Mouse (Mus musculus): ENCODE measurements around the gene Skap1. TPM values are rescaled to one million over a fixed set of nuclear protein-coding genes. Genes with fewer than 3 reads are reported as not detected.
A peak's percentile ranks its signal among the peaks of the same experiment; 100 is the strongest.

The Skap1 gene
- polyA plus RNA-seq, 1 experiment from 2014 or later = 9.0 TPM

DNA sequence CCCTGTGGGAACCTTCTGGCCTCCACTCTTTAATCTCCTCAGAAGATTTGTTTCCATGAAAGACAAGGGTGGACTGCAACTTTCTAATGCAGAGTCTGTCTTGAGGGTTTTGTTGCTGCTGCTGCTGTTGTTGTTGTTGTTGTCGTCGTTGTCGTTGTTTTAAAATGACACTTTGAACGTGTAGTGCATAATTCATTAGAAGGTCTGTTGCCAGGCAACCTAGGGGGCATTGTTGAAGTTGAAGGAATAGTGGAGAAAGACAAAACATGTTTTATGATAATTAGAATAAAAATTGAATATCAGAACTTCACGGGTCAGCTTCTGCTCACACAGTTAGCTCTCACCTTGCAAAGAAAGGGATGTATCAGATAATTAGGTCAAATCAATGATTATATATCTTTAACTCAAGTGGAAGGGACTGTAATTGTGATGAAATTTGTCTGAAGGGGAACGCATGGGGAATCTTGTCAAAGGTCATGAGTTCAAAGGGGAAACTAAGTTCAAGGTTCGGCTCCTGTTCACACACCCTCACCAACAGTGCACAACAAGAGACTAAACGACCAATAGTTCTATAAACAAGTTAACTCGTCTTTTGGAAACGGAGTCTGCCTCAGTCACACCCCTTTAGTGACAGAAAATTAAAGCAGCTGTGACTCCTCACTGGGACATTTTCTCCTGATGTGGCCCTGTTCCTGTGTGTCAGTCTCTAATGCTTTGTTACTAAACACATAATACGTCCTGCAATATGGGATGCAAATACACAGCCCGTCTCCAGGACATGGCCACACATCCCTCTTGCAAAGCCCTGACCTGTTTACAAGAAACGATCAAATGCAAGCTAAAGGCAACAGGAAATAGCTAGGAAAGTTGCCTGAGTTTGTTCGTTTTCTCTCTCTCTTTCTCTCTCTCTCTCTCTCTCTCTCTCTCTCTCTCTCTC, 112.4 kb downstream of the Skap1 start:
- 0 out of 2 replicates have a peak overlapping the region, but pooled peaks have one; percentile 1 for H3K4me2 ChIP-seq
- H3K9me3 ChIP-seq = no peaks in the 10 kb centered on the region
- peaks cover 61% of the 10 kb centered on the region for H3K4me1 ChIP-seq (replicated peaks)
- H3K27me3 ChIP-seq = no peaks in the 10 kb centered on the region
- peak overlapping the region; percentile 90 for H3K27ac ChIP-seq (replicated peaks)
- H3K36me3 ChIP-seq = no peaks in the 10 kb centered on the region
- H3K4me3 ChIP-seq = no peak overlapping the region
- 9% methylated on average over 14 of the region's 14 CpGs for WGBS
- no peak overlapping the region for H3K9ac ChIP-seq
- no peak for ATAC-seq (ENCODE audit: low read depth)

GRCm38 (mm10) chr11:96578551-96579283, 114.3 kb downstream of the Skap1 start:
- H3K4me2 ChIP-seq = peak overlapping the region; percentile 55
- no peaks in the 10 kb centered on the region for H3K27me3 ChIP-seq
- no peaks in the 10 kb centered on the region for H3K36me3 ChIP-seq
- H3K27ac ChIP-seq (replicated peaks) = peak overlapping the region; percentile 90
- no peaks in the 10 kb centered on the region for H3K9me3 ChIP-seq
- peaks cover 69% of the 10 kb centered on the region for H3K4me1 ChIP-seq (replicated peaks)
- ATAC-seq (ENCODE audit: low read depth) = peak; percentile 75
- H3K4me3 ChIP-seq = peak overlapping the region; percentile 22
- 5% methylated on average over 25 of the region's 25 CpGs for WGBS
- peak overlapping the region; percentile 56 for H3K9ac ChIP-seq

- Histone ChIP-seq H3K4me2 (peak overlapping the region; percentile 13), H3K36me3 (no peaks in the 10 kb centered on the region), H3K27ac (replicated peaks) (peak overlapping the region; percentile 85), H3K4me1 (replicated peaks) (peaks cover 51% of the 10 kb centered on the region), H3K4me3 (no peak overlapping the region), H3K9ac (no peak overlapping the region; the same call in 1 of the 2 replicates), H3K9me3 (no peaks in the 10 kb centered on the region), H3K27me3 (no peaks in the 10 kb centered on the region)
- 18% methylated on average over 10 of the region's 10 CpGs for WGBS
- peak; percentile 84 for ATAC-seq (ENCODE audit: low read depth)
Observed at GRCm38 (mm10) chr11:96581604-96582384, 117.4 kb downstream of the Skap1 start.

DNA sequence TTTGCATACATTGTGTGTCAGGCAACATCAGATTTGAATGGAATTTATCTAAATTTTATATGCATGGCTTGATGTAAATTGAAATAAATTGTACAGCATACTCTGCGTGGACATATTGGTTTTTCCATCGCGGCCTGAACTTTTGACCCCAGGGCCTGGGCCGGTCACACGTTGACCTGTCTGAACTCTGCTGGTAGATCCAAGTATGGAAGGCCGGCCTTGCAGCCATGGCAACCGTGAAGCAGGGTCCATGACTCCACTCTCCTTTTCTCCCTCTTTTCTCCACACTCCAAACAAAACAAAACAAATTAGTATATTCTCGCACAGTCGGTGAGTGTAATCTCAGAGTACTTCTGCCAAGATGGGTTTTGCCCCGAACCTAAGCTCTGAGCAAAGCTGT, 118.2 kb downstream of the Skap1 start:
- H3K4me1 ChIP-seq (replicated peaks) = peaks cover 45% of the 10 kb centered on the region
- peak overlapping the region; percentile 61 for H3K27ac ChIP-seq (replicated peaks)
- H3K9me3 ChIP-seq = no peaks in the 10 kb centered on the region
- no peak overlapping the region for H3K4me2 ChIP-seq
- H3K27me3 ChIP-seq = no peaks in the 10 kb centered on the region
- H3K4me3 ChIP-seq = no peak overlapping the region
- ATAC-seq (ENCODE audit: low read depth) = peak; percentile 54; the same call in 1 of the 2 replicates
- no peak overlapping the region; the same call in 1 of the 2 replicates for H3K9ac ChIP-seq
- no peaks in the 10 kb centered on the region for H3K36me3 ChIP-seq
- 5% methylated on average over 10 of the region's 10 CpGs for WGBS

GRCm38 (mm10) chr11:96589828-96590227, 125.4 kb downstream of the Skap1 start:
- Histone ChIP-seq H3K9me3 (no peaks in the 10 kb centered on the region), H3K36me3 (no peaks in the 10 kb centered on the region), H3K27ac (replicated peaks) (no peak overlapping the region), H3K9ac (no peak overlapping the region), H3K4me3 (no peak overlapping the region), H3K4me2 (no peak overlapping the region), H3K4me1 (replicated peaks) (peaks cover 32% of the 10 kb centered on the region), H3K27me3 (no peaks in the 10 kb centered on the region)
- WGBS = 76% methylated on average over 3 of the region's 3 CpGs
- ATAC-seq (ENCODE audit: low read depth) = no peak

GRCm38 (mm10) chr11:96595890-96596289, 131.5 kb downstream of the Skap1 start:
- Histone ChIP-seq H3K9ac (peak overlapping the region; percentile 71), H3K27me3 (no peaks in the 10 kb centered on the region), H3K4me2 (peak overlapping the region; percentile 53), H3K27ac (replicated peaks) (peak overlapping the region; percentile 96), H3K9me3 (no peaks in the 10 kb centered on the region), H3K36me3 (no peaks in the 10 kb centered on the region), H3K4me3 (peak overlapping the region; percentile 31), H3K4me1 (replicated peaks) (peaks cover 66% of the 10 kb centered on the region)
- peak; percentile 68; the same call in 1 of the 2 replicates for ATAC-seq (ENCODE audit: low read depth)
- 11% methylated on average over 12 of the region's 12 CpGs for WGBS

DNA sequence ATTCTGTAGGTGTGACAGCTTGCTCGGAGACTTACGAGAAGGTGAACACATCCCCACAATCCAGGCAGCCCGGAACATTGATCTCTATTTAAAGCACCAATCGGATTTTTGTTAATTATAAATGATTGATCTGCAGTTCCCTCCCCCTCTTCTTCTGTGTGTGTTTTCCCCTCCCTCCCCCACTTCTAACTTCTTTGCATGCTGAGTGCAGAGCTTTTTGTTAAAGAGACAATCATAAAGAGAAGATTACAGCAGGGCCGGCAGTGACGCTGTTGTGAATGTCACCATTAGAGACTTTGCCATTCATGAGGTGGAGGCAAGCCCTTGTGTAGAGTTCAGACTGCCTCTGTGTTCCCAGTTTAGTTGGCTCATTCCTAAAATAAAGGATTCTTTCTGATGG, 131.9 kb downstream of the Skap1 start:
- Histone ChIP-seq H3K4me2 (peak overlapping the region; percentile 53), H3K27ac (replicated peaks) (peak overlapping the region; percentile 96), H3K9me3 (no peaks in the 10 kb centered on the region), H3K4me3 (peak overlapping the region; percentile 31), H3K9ac (peak overlapping the region; percentile 71), H3K36me3 (no peaks in the 10 kb centered on the region), H3K27me3 (no peaks in the 10 kb centered on the region), H3K4me1 (replicated peaks) (peaks cover 66% of the 10 kb centered on the region)
- 5% methylated on average over 6 of the region's 6 CpGs for WGBS
- no peak for ATAC-seq (ENCODE audit: low read depth)

DNA sequence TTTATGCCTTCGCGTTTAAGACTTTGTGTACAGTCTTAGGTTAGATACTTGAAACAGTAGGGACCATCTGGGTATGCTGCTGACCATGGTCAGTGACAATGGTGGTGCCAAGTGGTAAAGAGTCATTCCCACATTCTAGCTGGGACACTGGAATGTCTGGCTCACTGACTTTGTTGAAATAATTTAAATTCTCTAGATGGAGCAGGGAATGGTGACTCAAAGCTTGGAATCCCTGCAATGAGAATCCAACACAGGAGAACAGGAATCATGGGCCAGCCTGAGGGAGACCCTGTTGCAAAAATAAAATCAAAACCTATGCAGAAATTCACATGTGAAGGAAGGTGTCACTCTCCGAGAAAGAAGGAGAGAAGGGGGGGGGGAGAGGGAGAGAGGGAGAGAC, 138.4 kb downstream of the Skap1 start:
- Histone ChIP-seq H3K27ac (replicated peaks) (no peak overlapping the region), H3K4me3 (no peak overlapping the region), H3K9ac (no peak overlapping the region), H3K4me2 (no peak overlapping the region), H3K36me3 (no peaks in the 10 kb centered on the region), H3K27me3 (no peaks in the 10 kb centered on the region), H3K9me3 (no peaks in the 10 kb centered on the region), H3K4me1 (replicated peaks) (peaks cover 35% of the 10 kb centered on the region)
- WGBS = 73% methylated on average over 3 of the region's 3 CpGs
- no peak for ATAC-seq (ENCODE audit: low read depth)

GRCm38 (mm10) chr11:96604306-96604705, 139.9 kb downstream of the Skap1 start:
- WGBS = 70% methylated on average over 6 of the region's 6 CpGs
- Histone ChIP-seq H3K9me3 (no peaks in the 10 kb centered on the region), H3K27ac (replicated peaks) (peak overlapping the region; percentile 28; the same call in 1 of the 2 replicates), H3K36me3 (no peaks in the 10 kb centered on the region), H3K27me3 (no peaks in the 10 kb centered on the region), H3K4me3 (no peak overlapping the region), H3K4me1 (replicated peaks) (peaks cover 41% of the 10 kb centered on the region), H3K9ac (no peak overlapping the region), H3K4me2 (no peak overlapping the region)
- ATAC-seq (ENCODE audit: low read depth) = no peak

- no peaks in the 10 kb centered on the region for H3K36me3 ChIP-seq
- peaks cover 37% of the 10 kb centered on the region for H3K4me1 ChIP-seq (replicated peaks)
- no peak for ATAC-seq (ENCODE audit: low read depth)
- no peak overlapping the region for H3K4me2 ChIP-seq
- H3K27me3 ChIP-seq = no peaks in the 10 kb centered on the region
- H3K9me3 ChIP-seq = no peaks in the 10 kb centered on the region
- no peak overlapping the region for H3K9ac ChIP-seq
- no peak overlapping the region for H3K4me3 ChIP-seq
- WGBS = 64% methylated on average over 7 of the region's 7 CpGs
- H3K27ac ChIP-seq (replicated peaks) = no peak overlapping the region
Observed at GRCm38 (mm10) chr11:96604751-96605450, 140.5 kb downstream of the Skap1 start.

DNA sequence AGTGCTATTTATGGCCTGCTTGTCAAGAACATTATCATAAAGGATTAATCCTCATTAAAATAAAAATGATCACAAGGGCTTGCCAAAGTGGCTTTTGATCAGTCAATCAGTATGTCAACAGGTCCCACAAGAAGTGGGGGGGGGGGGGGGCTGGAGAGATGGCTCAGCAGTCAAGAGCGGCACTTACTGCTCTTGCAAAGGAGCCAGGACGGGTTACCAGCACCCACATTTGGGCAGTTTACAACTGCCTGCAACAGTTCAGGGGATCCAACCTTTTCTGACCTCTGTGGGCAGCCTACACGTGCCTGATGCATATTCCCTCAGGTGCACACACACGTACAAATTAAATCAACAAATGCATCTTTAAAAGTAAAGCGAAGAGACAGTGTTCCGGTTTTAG, 141.1 kb downstream of the Skap1 start:
- H3K9me3 ChIP-seq = no peaks in the 10 kb centered on the region
- no peak for ATAC-seq (ENCODE audit: low read depth)
- WGBS = 92% methylated on average over 6 of the region's 6 CpGs
- H3K36me3 ChIP-seq = no peaks in the 10 kb centered on the region
- H3K9ac ChIP-seq = no peak overlapping the region
- no peak overlapping the region for H3K27ac ChIP-seq (replicated peaks)
- peaks cover 36% of the 10 kb centered on the region for H3K4me1 ChIP-seq (replicated peaks)
- no peaks in the 10 kb centered on the region for H3K27me3 ChIP-seq
- H3K4me2 ChIP-seq = no peak overlapping the region
- H3K4me3 ChIP-seq = no peak overlapping the region
